Mouse (Mus musculus) embryonic facial prominence, embryonic 10.5 days (tissue): ENCODE results near the gene Lat. TPM values are rescaled to one million over a fixed set of nuclear protein-coding genes. Genes with fewer than 3 reads are reported as not detected.
A peak's percentile ranks its signal among the peaks of the same experiment; 100 is the strongest.
"Not testable (repeated sequence)": the region's sequence is repeated elsewhere in the genome, so short reads cannot be mapped to it uniquely, and the experiment has no call there.

ENCODE experiments used
- DNase-seq: peaks from one replicate; pipeline ENCODE4 v3.0.0-alpha.2; 2017; ENCODE audit warnings: low spot score
- H3K27ac ChIP-seq: fragments of 300-500 bp; sonication (generic); replicated peaks from 2 replicates; pipeline ENCODE4 v1.5.1; 2016; ENCODE audit warnings: mild to moderate bottlenecking
- H3K27me3 ChIP-seq: fragments of 300-500 bp; sonication (generic); replicated peaks from 2 replicates; pipeline ENCODE4 v1.6.1; 2016; ENCODE audit warnings: low read depth, mild to moderate bottlenecking; ENCODE audit not compliant: poor library complexity, severe bottlenecking
- H3K36me3 ChIP-seq: fragments of 300-500 bp; sonication (generic); replicated peaks from 2 replicates; pipeline ENCODE4 v1.6.1; 2016; ENCODE audit warnings: mild to moderate bottlenecking, moderate library complexity
- H3K4me1 ChIP-seq: fragments of 300-500 bp; sonication (generic); 2 replicates; pipeline ENCODE4 v1.6.1; 2016
- H3K4me3 ChIP-seq: fragments of 300-500 bp; sonication (generic); 2 replicates; pipeline ENCODE4 v1.5.1; 2016; ENCODE audit warnings: mild to moderate bottlenecking, moderate library complexity
- H3K9me3 ChIP-seq: fragments of 300-500 bp; sonication (generic); 2 replicates; pipeline ENCODE4 v1.6.1; 2016; ENCODE audit warnings: mild to moderate bottlenecking
- WGBS: fragments of 180-500 bp; shearing (Covaris S2); methylation state at CpG from one replicate; pipeline ENCODE4 v1.1.7; 2016; 5-methylcytosine and 5-hydroxymethylcytosine counted together
- polyA plus RNA-seq: library from polyadenylated mRNA; unstranded; fragments of >200 nt; fragmentation: Nextera tagmentation; extraction: Ambion mirVana; gene quantifications from 2 replicates; pipeline ENCODE4 v1.2.1, GENCODE M21; 2016

Lat gene
- polyA plus RNA-seq, 1 experiment from 2014 or later = 2.9 TPM

DNA sequence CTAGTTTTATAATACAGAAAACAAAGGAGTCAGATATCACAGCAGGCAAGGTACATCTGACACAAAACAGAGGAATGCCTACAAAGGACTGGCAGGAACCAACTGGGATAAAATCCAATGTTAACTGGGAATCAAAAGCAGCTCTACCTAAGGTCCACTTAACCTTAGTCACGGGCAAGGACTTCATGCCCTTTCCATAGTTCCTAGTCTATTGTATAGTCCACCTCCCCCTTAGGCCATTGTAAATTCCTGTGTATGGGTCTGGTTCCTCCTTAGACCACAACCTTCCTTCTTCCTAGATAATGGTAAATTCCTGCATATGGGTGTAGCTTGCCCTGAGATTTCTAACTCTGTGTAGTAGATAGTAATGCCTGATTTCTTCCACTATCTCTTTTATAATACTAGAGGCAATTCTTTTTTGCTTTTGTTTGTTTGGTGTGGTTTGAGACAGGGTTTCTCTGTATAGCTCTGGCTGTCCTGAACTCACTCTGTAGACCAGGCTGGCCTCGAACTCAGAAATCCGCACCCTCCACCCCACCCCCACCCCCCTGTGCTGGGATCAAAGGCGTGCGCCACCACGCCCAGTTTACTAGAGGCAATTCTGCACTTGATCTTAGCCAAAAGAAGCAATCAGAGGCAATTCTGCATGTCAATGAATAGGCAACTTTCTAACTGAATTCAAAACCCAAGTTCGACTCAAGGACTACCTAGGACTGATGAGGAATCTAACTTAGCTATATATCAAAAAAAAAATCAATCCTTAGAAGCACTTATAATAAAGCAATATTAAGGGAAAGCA is 22.9 kb upstream of the Lat start:
- not testable (repeated sequence) for H3K9me3 ChIP-seq, H3K27ac ChIP-seq, H3K27me3 ChIP-seq, H3K4me3 ChIP-seq, DNase-seq, H3K4me1 ChIP-seq
- 92% methylated on average over 7 of the region's 7 CpGs for WGBS
- peaks cover 54% of the 10 kb centered on the region for H3K36me3 ChIP-seq

DNA sequence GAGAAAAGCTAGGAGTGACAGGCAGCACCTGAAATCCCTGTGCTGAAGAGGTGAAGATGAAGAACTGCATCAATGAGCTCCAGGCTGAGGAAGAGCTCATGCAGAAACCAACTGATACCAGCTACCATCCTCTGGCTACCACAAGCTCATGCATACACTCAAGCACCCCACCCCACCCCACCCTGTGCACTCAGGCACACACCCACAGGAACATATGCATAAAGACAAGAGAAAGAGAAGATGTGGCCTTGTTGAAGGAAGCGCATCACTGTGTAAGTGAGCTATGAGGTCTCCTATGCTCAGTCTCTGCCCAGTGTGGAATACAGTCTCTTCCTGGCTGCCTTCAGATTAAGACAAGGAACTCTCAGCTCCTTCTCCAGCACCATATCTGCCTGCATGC is 18.8 kb upstream of the Lat start:
- DNase-seq = no peak
- Histone ChIP-seq H3K27me3 (no peaks in the 10 kb centered on the region), H3K9me3 (no peaks in the 10 kb centered on the region), H3K4me1 (no peaks in the 10 kb centered on the region), H3K27ac (no peak overlapping the region), H3K36me3 (peaks cover 77% of the 10 kb centered on the region), H3K4me3 (no peak overlapping the region)
- 100% methylated on average over 1 of the region's 1 CpGs for WGBS

- DNase-seq = no peak
- WGBS = 88% methylated on average over 5 of the region's 5 CpGs
- Histone ChIP-seq H3K9me3 (no peaks in the 10 kb centered on the region), H3K27me3 (no peaks in the 10 kb centered on the region), H3K36me3 (peaks cover 45% of the 10 kb centered on the region), H3K4me1 (no peaks in the 10 kb centered on the region), H3K27ac (no peak overlapping the region), H3K4me3 (no peak overlapping the region)
These were observed 14.2 kb upstream of the Lat start for GRCm38 (mm10) chr7:126383565-126383964.

DNA sequence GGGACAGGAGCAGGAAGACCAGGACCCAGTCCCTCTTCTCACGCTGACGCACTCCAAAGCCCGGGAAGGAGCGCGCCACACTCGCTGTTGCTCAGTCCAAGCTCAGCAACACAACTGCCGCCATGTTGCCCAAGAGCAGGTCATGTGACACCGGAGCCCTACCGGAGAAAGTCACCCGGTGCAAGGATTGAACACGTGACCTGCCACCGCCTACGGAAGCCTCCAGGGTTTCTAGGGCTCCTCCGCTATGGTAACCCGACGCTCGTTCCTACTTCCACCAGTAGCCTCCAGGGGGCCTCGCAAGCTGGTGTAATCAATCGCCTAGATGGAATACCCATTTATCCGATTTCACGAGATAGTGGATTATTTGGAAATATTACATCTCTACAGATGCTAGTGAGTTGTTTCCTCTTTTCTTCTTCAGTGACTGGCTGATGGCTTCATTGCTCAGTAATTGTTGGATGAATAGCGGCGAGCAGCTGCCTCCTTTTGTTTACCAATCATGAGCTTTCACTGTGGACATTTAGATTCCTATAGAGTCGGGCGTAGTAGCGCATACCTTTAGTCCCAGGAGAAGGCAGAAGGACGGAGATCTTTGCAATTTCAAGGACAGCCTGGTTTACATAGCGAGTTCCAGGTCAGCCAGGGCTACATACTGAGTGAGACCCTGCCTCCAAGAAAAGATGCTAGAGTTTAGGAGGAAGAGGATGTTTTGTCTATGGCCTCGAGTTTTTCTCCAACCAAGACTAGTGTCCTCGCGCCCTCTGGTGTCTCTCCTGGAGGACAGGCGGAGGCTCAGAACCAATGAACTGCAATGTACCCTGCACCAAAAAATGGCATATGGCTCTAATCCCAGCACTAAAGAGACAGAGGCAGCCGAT is 8.1 kb upstream of the Lat start, which contains the start of gene Spns1:
TSS of gene Spns1 (minus strand) at position 173 of the 881 bp plus-strand sequence.
- Histone ChIP-seq H3K27ac (peak within 1 kb of the TSS; percentile 85), H3K4me1 (peaks cover 17% of the 10 kb centered on the region), H3K36me3 (peaks cover 25% of the 10 kb centered on the region), H3K27me3 (no peaks in the 10 kb centered on the region), H3K4me3 (peak within 1 kb of the TSS; percentile 80), H3K9me3 (no peaks in the 10 kb centered on the region)
- WGBS = under 1% methylated on average over 33 of the region's 33 CpGs
- peak; percentile 96 for DNase-seq

DNA sequence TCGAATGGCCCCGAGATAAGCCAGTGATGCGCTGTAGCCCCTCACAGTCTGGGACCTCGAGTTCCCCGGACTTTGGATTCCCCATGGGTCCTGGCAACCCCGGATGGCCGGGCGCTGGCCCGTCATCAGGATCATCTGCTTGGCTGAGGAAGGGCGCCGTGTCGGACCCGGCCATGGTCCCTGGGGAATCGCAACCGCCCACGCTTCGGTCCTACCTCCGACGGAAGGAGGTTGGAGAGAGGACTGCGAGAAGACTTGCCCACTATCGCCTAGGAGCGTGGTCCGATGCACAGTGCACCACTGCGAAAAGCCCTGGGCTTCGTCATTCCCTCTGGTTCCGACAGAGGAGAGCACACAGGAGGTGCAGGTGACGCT is 7.5 kb upstream of the Lat start:
- Histone ChIP-seq H3K36me3 (peaks cover 31% of the 10 kb centered on the region), H3K4me1 (peaks cover 17% of the 10 kb centered on the region), H3K27ac (peak overlapping the region; percentile 85), H3K27me3 (no peaks in the 10 kb centered on the region), H3K9me3 (no peaks in the 10 kb centered on the region), H3K4me3 (peak overlapping the region; percentile 80)
- under 1% methylated on average over 27 of the region's 27 CpGs for WGBS
- no peak for DNase-seq

- peaks cover 50% of the 10 kb centered on the region for H3K36me3 ChIP-seq
- 76% methylated on average over 5 of the region's 5 CpGs for WGBS
- H3K4me3 ChIP-seq = no peak overlapping the region
- DNase-seq = peak; percentile 7
- H3K4me1 ChIP-seq = peaks cover 17% of the 10 kb centered on the region
- no peaks in the 10 kb centered on the region for H3K9me3 ChIP-seq
- H3K27ac ChIP-seq = no peak overlapping the region
- no peaks in the 10 kb centered on the region for H3K27me3 ChIP-seq
These were observed 5.6 kb upstream of the Lat start for GRCm38 (mm10) chr7:126375012-126375411.

- WGBS = 86% methylated on average over 6 of the region's 6 CpGs
- Histone ChIP-seq H3K36me3 (peaks cover 55% of the 10 kb centered on the region), H3K27ac (no peak overlapping the region), H3K4me1 (peaks cover 18% of the 10 kb centered on the region), H3K4me3 (no peak overlapping the region), H3K9me3 (no peaks in the 10 kb centered on the region), H3K27me3 (no peaks in the 10 kb centered on the region)
- no peak for DNase-seq
These were observed 5.2 kb upstream of the Lat start for GRCm38 (mm10) chr7:126374526-126374925.

DNA sequence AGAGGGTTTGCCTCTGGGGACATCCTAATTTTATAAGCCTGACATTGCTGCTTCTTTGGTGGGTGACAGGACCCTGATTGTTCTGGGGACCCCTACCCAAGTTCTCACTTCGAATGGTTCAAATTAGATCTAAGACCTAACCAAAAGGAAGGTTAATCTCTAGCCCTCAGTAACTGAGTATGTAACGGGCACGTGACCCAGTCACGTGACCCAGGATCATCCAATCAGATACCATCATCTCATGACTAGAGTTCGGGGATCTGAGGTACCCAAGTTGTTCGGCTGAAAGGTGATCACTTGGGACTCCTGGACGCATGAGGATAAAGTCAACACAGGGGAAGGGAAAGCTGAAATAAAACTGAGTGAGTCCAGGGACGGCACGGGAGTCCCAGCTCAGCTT is 3.6 kb upstream of the Lat start:
- WGBS = 86% methylated on average over 9 of the region's 9 CpGs
- H3K36me3 ChIP-seq = peaks cover 68% of the 10 kb centered on the region

DNA sequence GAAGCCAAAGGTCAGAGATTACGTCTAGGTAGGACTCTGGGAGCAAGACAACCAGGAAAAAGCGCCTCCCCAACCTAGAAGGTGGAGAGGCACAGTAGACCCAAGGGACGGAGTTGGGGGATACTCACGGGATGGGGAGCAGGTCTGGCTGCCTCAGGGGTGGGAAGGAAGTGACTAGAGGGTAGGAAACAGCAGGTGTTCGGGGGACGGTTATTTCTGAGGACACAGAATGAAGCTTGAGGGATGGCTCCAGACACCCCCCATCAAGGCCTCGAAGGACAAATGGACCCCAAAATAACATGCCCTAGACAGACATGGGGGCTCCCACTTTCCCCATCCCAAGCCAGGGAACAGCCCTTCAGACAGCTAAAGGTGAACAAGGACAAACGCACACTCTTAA is 1.0 kb downstream of the Lat start:
- H3K27me3 ChIP-seq = no peaks in the 10 kb centered on the region
- H3K4me3 ChIP-seq = no peak overlapping the region
- no peak overlapping the region for H3K27ac ChIP-seq
- no peaks in the 10 kb centered on the region for H3K9me3 ChIP-seq
- H3K4me1 ChIP-seq = peaks cover 2% of the 10 kb centered on the region; the same call in 1 of the 2 replicates
- DNase-seq = no peak
- peaks cover 70% of the 10 kb centered on the region for H3K36me3 ChIP-seq
- 87% methylated on average over 8 of the region's 8 CpGs for WGBS

More for the DNA sequence above, 3.6 kb upstream of the Lat start:
- no peak overlapping the region for H3K4me3 ChIP-seq
- peaks cover 19% of the 10 kb centered on the region for H3K4me1 ChIP-seq
- no peaks in the 10 kb centered on the region for H3K9me3 ChIP-seq
- no peak overlapping the region for H3K27ac ChIP-seq
- no peaks in the 10 kb centered on the region for H3K27me3 ChIP-seq
- no peak for DNase-seq

- peaks cover 67% of the 10 kb centered on the region for H3K36me3 ChIP-seq
- WGBS = 90% methylated on average over 10 of the region's 10 CpGs
- no peak overlapping the region for H3K27ac ChIP-seq
- no peaks in the 10 kb centered on the region for H3K9me3 ChIP-seq
- H3K27me3 ChIP-seq = no peaks in the 10 kb centered on the region
- DNase-seq = no peak
- H3K4me1 ChIP-seq = peaks cover 2% of the 10 kb centered on the region; the same call in 1 of the 2 replicates
- no peak overlapping the region for H3K4me3 ChIP-seq
These were observed 1.7 kb downstream of the Lat start for GRCm38 (mm10) chr7:126367636-126368035.

DNA sequence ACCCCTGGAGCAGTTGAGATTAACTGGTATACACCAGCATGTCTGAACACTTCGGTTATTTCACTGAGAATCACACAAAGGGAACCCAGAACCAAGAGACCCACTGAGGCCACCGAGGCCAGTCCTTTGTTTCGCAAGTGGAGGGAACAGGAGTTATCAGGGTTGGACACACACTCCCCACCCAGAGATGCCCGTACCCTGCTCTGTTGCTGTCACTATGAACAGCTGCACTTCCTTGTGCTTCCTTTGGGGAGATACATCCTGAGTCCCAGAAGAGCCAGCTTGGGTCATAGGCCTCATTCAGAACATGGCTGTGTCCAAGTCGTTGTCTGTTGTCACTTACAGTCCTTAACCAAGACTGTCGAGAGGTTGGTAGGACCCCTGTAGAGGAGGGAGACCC is 6.3 kb downstream of the Lat start:
- no peak overlapping the region for H3K4me3 ChIP-seq
- peaks cover 23% of the 10 kb centered on the region for H3K36me3 ChIP-seq
- H3K27ac ChIP-seq = no peak overlapping the region
- no peaks in the 10 kb centered on the region for H3K4me1 ChIP-seq
- WGBS = 78% methylated on average over 6 of the region's 6 CpGs
- no peak for DNase-seq
- no peaks in the 10 kb centered on the region for H3K9me3 ChIP-seq
- H3K27me3 ChIP-seq = no peaks in the 10 kb centered on the region

GRCm38 (mm10) chr7:126359049-126359448 is 10.3 kb downstream of the Lat start:
- H3K27ac ChIP-seq = no peak overlapping the region
- WGBS = 80% methylated on average over 13 of the region's 13 CpGs
- H3K27me3 ChIP-seq = no peaks in the 10 kb centered on the region
- H3K9me3 ChIP-seq = no peaks in the 10 kb centered on the region
- no peak overlapping the region for H3K4me3 ChIP-seq
- H3K4me1 ChIP-seq = peaks cover 24% of the 10 kb centered on the region
- H3K36me3 ChIP-seq = peaks cover 7% of the 10 kb centered on the region
- no peak for DNase-seq
